Mouse (Mus musculus) bone marrow macrophage, adult 2 months (primary cell): Measurements from ENCODE around the gene Epn1.

ENCODE experiments used
- CTCF ChIP-seq: IDR thresholded peaks from 2 replicates; pipeline ENCODE4 v1.5.1; 2012; ENCODE audit warnings: low read depth, mild to moderate bottlenecking, low read length, moderate library complexity
- POLR2A ChIP-seq: IDR thresholded peaks from 2 replicates; pipeline ENCODE4 v1.6.1; 2012; ENCODE audit warnings: mild to moderate bottlenecking, low read depth, low read length, borderline replicate concordance

- no peak for TF ChIP-seq CTCF
- TF ChIP-seq POLR2A, result no peak
Measured at GRCm38 (mm10) chr7:5058631-5059030, 21.4 kb upstream of the Epn1 start.
